Mouse (Mus musculus) cerebellum, adult (tissue): ENCODE measurements around the gene Bicdl2.

Source experiments
- ATAC-seq: cut with Nextera tagmentation; 2 replicates; pipeline ENCODE4 v1.9.2; 2017; ENCODE audit warnings: mild to moderate bottlenecking, moderate library complexity, mixed read lengths; ENCODE audit not compliant: insufficient number of reproducible peaks, low FRiP score, low TSS enrichment

Bicdl2 gene

GRCm38 (mm10) chr17:23704741-23705140, 44.4 kb downstream of the Bicdl2 start:
- ATAC-seq: no peak

GRCm38 (mm10) chr17:23705525-23706104, 45.3 kb downstream of the Bicdl2 start:
- ATAC-seq: no peak

- 0 out of 2 replicates have a peak, but pooled peaks have one; percentile 45 for ATAC-seq
These were observed 45.9 kb downstream of the Bicdl2 start for GRCm38 (mm10) chr17:23706212-23706611.

- no peak for ATAC-seq
These were observed 56.7 kb downstream of the Bicdl2 start for GRCm38 (mm10) chr17:23717003-23717402.
